Mouse (Mus musculus): ENCODE data around the gene Nisch.
A peak's percentile ranks its signal among the peaks of the same experiment; 100 is the strongest.

The Nisch gene

DNA sequence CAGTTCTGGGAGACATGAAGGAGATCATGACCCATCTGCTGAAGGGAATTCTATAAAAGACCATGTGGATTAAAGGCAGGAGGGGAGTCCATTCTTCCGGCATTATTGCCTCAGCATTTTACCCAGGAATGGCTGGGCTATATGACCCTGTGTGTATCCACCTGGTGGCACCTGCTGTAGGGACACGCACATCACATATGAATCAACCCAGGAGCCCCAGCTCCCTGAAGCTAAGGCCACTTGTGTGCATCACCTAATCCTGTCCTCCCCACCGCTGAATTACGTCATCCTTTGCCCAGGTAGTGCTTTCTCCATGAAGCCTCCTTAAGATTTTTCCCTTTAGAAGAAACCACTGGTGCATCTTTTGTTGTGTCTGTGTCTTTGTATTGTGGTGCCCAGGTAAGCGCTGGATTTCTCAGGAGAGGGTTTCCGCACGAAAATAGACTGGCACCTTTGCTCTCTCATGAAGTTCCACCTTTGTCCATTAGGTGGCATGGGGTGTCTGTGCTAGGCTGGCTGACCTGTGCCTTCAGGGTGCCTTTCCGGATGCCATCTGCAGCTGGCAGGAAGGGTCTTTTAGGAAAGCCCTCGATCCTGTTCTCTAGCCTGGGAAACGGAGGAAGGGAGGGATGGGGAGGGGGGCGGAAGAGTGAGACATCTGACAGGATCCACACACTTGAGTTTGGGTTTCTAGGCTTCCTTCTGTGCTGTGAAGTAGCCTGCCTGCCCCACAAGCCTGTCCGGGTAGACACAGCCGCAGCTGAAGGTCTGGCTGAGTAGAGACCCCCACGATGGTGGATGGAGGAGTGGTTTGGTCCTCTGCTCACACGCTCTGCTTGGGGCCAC lies 1.4 kb downstream of the Nisch start:
- DNase-seq (ENCODE audit: low spot score) = peak; percentile 86

- DNase-seq (ENCODE audit: low spot score) = no peak
These were observed 2.1 kb downstream of the Nisch start for GRCm38 (mm10) chr14:31214684-31215083.

DNA sequence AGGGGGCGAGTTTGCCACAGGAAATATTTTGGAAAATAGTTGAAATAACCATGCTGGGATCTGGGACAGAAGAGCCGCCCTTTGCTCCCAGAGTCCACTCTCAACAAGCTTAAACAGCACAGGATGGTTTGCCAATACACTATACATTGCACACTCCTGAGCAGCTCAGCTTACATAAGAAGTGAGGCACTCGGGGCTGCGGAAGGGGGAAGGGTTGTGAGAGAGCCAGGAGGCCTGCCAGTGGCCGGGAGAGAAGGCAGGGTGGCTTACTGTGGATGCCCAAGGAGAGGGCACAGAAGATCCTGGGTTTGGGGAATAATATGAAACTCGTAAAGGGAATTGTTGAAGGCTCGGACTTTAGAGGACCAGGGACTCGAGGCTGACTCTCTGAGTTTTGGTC lies 2.9 kb downstream of the Nisch start:
- DNase-seq (ENCODE audit: low spot score) = no peak

- DNase-seq (ENCODE audit: low spot score) = no peak
These were observed 4.2 kb downstream of the Nisch start for GRCm38 (mm10) chr14:31212499-31212898.

- DNase-seq (ENCODE audit: low spot score) = no peak
These were observed 4.9 kb downstream of the Nisch start for GRCm38 (mm10) chr14:31211854-31212253.

DNA sequence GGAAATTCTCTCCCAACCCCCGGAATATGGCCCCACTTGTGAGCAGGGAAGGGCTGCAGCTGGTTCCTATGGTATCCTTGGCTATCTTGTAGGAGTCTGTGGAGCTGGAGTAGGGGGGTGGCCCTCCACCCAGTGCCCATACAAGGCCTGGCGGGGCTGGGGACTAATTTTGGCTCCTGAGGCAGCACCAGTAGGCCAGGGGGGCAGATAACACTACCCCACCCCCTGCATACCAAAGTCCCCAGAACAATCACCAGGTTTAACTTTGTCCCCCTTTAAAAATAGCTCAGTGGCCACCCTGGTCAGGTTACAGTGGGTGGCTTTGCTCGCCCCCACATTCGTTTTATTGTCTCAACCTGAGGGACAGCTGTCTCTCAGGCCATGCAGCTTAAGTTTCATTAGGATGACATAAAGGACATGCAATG lies 7.6 kb downstream of the Nisch start:
- no peak for DNase-seq (ENCODE audit: low spot score)

GRCm38 (mm10) chr14:31208084-31208483 lies 8.7 kb downstream of the Nisch start, which contains the start of gene Tnnc1:
Tnnc1 (plus strand) TSS chr14:31208312.
- DNase-seq (ENCODE audit: low spot score) = no peak

- DNase-seq (ENCODE audit: low spot score) = no peak
These were observed 9.5 kb downstream of the Nisch start for GRCm38 (mm10) chr14:31207070-31207830.

- DNase-seq (ENCODE audit: low spot score) = peak; percentile 96
These were observed 10.2 kb downstream of the Nisch start for GRCm38 (mm10) chr14:31206472-31206981.

GRCm38 (mm10) chr14:31205562-31206467 lies 10.9 kb downstream of the Nisch start:
- peak; percentile 53 for DNase-seq (ENCODE audit: low spot score)

DNA sequence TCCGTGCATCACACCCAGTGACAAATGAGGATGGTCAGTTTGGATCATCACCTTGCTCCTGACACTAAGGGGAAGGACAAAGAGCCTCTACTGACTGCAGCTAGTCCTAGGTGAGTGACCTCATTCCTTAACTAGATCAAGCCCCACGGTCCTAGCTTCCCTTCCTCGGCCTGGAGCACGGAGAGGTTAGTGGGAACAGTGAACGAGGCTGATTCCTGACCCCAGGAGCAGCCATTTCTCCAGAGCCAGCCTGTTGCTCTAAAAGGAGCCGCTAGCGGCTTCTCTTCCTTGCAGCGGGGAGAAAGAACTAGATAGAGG lies 11.5 kb downstream of the Nisch start:
- DNase-seq (ENCODE audit: low spot score) = no peak

- no peak for DNase-seq (ENCODE audit: low spot score)
These were observed 11.9 kb downstream of the Nisch start for GRCm38 (mm10) chr14:31204844-31205243.

DNA sequence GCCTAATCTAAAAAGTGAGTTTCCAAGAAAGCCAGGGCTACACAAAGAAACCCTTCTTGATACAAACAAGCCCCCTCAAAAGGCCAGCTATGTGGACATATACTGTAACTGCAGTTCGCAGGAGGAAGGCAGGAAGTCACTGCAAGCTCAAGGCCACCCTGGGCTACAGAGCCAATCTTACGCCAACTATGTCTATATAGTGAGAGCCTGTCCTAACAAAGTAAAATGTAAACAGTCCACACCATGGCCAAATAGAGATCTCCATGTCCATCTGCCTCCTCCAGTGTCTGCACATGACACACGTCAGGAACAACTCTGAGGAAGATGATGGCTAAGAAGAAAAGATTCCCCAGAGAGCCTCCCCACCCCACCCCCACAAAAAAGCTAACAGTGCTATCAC lies 16.7 kb downstream of the Nisch start:
- no peak for DNase-seq (ENCODE audit: low spot score)

DNA sequence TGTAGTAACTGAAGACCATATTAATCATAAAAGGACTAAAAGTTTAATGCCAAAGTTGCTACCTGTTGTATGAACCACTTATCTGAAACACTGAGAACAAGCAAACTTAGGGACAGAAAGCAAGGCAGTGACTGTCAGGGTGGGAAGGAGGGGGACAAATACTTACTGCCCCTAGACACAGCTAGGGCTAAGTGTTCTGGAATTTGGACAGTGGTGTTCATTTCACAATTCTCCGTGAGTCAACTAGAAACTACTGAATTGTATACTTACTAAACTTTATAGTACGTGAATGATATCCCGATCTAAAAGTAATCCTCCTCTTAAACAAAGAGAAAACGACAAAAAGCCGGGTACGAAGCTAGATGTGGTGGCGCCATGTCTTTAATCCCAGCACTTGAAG lies 17.1 kb downstream of the Nisch start:
- DNase-seq (ENCODE audit: low spot score) = no peak

DNA sequence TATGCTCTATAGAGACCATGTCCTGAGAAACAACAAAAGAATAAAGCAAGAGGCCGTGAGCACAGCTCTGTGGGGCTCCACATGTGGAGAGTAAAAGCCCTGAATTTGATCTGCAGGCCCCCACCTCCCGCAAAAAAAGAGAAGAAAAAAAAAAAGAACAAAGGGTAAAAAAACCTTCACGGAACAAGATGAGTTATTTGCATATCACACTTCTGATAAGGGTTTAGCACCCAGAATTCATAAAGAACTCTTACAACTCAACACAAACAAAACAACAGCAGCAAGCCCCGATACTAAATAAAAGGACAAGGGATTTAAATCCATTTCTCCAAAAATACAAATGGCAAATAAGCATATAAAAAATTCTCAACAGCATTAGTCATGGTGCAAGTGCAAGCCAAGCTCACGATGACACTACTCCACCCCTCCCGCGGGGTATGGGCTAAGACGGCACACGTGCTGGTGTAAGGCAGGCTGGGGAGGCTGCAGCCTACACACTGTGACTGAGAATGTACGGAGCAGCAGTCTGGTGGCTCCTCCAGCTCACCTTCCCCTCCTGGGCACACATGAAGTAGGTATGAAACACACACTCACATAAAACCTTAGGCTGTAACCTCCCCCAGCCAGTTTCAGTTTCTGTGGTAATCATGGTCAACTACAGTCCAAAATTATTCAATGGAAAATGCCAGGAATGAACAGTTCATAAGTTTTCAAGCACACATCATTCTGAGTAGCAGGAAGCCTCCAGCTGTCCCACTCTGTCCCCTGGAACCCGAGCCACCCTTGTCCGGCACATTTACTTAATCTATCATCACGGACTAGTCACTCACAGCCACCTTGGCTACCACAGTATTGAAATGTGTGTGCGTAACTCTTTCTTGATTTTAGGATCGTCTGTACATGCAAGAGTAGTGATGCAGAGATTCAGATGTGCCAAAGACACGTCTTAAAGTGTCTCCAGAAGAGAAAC lies 18.9 kb downstream of the Nisch start:
- no peak for DNase-seq (ENCODE audit: low spot score)

GRCm38 (mm10) chr14:31195968-31196367 lies 20.8 kb downstream of the Nisch start:
- peak; percentile 45 for DNase-seq (ENCODE audit: low spot score)

- DNase-seq (ENCODE audit: low spot score) = no peak
These were observed 21.2 kb downstream of the Nisch start for GRCm38 (mm10) chr14:31195521-31195920.

GRCm38 (mm10) chr14:31194891-31195513 lies 21.7 kb downstream of the Nisch start:
- no peak for DNase-seq (ENCODE audit: low spot score)

- DNase-seq (ENCODE audit: low spot score) = no peak
These were observed 22.3 kb downstream of the Nisch start for GRCm38 (mm10) chr14:31194441-31194840.

GRCm38 (mm10) chr14:31193791-31194190 lies 23.0 kb downstream of the Nisch start:
- no peak for DNase-seq (ENCODE audit: low spot score)

Measured in embryo, embryonic 10 days (tissue).